Mouse (Mus musculus) lung, postnatal 0 days (tissue): ENCODE data around the gene Mamdc4. TPM values are rescaled to one million over a fixed set of nuclear protein-coding genes. Genes with fewer than 3 reads are reported as not detected.

ENCODE experiments used
- ATAC-seq: fragments of 200-750 bp; cut with Nextera tagmentation; 2 replicates; pipeline ENCODE4 v1.8.0; 2017; ENCODE audit warnings: moderate library complexity
- DNase-seq: peaks from one replicate; pipeline ENCODE4 v3.0.0-alpha.2; 2016; ENCODE audit warnings: low spot score
- H3K27ac ChIP-seq: fragments of 300-500 bp; sonication (generic); 2 replicates; pipeline ENCODE4 v1.5.1; 2014; ENCODE audit warnings: antibody characterized with exemption, mild to moderate bottlenecking, low read length, mixed read lengths
- H3K27me3 ChIP-seq: fragments of 300-500 bp; sonication (generic); replicated peaks from 2 replicates; pipeline ENCODE4 v1.6.1; 2014; ENCODE audit warnings: low read length, mixed read lengths; ENCODE audit not compliant: insufficient read depth
- H3K36me3 ChIP-seq: fragments of 300-500 bp; sonication (generic); 2 replicates; pipeline ENCODE4 v1.6.1; 2014; ENCODE audit warnings: low read length, mixed read lengths; ENCODE audit not compliant: insufficient read depth
- H3K4me1 ChIP-seq: fragments of 300-500 bp; sonication (generic); 2 replicates; pipeline ENCODE4 v1.6.1; 2014; ENCODE audit warnings: antibody characterized with exemption, low read depth, low read length, mixed read lengths; ENCODE audit not compliant: insufficient read depth
- H3K4me2 ChIP-seq: fragments of 300-500 bp; sonication (generic); replicated peaks from 2 replicates; pipeline ENCODE4 v1.6.1; 2014; ENCODE audit warnings: low read depth, mild to moderate bottlenecking, low read length, moderate library complexity, mixed read lengths
- H3K4me3 ChIP-seq: fragments of 300-500 bp; sonication (generic); 2 replicates; pipeline ENCODE4 v1.5.1; 2014; ENCODE audit warnings: low read depth, low read length
- H3K9ac ChIP-seq: fragments of 300-500 bp; sonication (generic); replicated peaks from 2 replicates; pipeline ENCODE4 v1.6.1; 2014; ENCODE audit warnings: low read depth, mild to moderate bottlenecking
- H3K9me3 ChIP-seq: fragments of 300-500 bp; sonication (generic); 2 replicates; pipeline ENCODE4 v1.6.1; 2016; ENCODE audit warnings: low read length, mixed read lengths
- CTCF ChIP-seq: IDR thresholded peaks from 2 replicates; pipeline ENCODE4 v1.5.1; 2016; ENCODE audit warnings: antibody characterized with exemption, mild to moderate bottlenecking
- EP300 ChIP-seq: IDR thresholded peaks from 2 replicates; pipeline ENCODE4 v1.6.1; 2016; ENCODE audit warnings: antibody characterized with exemption, mild to moderate bottlenecking, control low read depth
- WGBS: fragments of 180-500 bp; shearing (Covaris S2); extraction: QIAGEN DNeasy Blood & Tissue Kit; methylation state at CpG from one replicate; pipeline ENCODE4 v1.1.7; 2014; 5-methylcytosine and 5-hydroxymethylcytosine counted together
- polyA plus RNA-seq: library from polyadenylated mRNA; unstranded; fragments of >200 nt; fragmentation: Nextera tagmentation; extraction: Ambion mirVana; gene quantifications from 2 replicates; pipeline ENCODE4 v1.2.1, GENCODE M21; 2015

Mamdc4 gene
- polyA plus RNA-seq, 1 experiment from 2014 or later: 0.31 TPM

DNA sequence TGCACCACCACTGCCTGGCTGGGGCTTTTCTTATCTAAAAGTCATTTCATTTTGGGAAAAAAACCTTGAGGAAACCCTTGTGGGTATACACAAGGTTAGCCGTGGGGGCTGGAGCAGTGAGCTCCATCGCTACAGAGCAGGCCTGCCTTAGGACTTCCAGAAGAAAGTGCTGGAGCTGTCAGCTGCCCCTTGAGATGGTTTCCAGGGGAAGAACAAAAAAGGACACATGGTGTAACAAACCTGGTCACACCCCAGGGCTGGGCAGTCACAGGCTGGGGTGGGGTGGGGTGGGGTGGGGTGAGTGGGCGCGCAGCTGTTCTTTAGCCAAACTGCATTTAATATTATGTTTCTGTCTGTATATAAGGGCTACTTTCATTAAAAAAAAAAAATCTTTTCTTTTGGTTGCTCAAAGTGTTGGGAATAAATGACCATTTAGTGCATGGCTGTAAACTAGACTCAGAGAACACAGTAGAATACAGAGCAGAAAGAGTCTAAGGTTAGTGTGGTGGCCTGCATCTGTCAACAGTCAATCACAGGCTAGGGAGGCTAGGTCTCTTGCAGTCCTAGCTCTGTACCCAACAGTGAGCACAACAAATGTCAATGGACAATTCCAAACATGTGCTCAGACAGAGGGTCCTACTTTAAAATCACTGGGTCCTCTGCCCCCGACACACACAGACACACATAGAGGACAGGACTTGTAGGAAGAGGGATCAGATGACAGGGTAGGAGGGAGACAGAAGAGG lies 22.3 kb upstream of the Mamdc4 start:
- 96% methylated on average over 5 of the region's 5 CpGs for WGBS
- Histone ChIP-seq H3K4me3 (no peak overlapping the region), H3K27me3 (no peaks in the 10 kb centered on the region), H3K9me3 (no peaks in the 10 kb centered on the region), H3K36me3 (peaks cover 60% of the 10 kb centered on the region), H3K9ac (no peak overlapping the region), H3K4me1 (no peaks in the 10 kb centered on the region), H3K27ac (no peak overlapping the region), H3K4me2 (no peak overlapping the region)
- no peak for TF ChIP-seq CTCF
- no peak for TF ChIP-seq EP300
- no peak for ATAC-seq
- no peak for DNase-seq

DNA sequence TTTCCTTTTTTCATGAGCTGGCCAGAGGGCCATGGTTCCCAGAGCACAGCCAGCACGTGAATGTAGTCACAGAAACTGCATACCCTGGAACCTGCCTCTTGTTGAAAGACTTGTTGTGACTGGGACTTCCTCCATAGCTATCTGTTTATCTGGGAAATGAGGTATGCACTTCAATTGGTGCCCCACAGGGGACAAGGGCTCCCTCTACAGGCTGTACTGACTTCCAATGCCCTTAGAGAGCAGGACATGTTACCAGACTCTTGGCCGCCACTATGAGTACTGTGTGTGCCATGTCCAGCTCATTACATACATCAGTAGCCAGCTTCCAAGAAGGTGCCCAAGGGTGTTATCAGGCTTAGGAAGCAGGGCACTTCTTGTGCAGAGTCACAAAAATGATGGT lies 17.2 kb upstream of the Mamdc4 start:
- no peak overlapping the region for H3K4me2 ChIP-seq
- ATAC-seq (no peak), DNase-seq (no peak)
- H3K9me3 ChIP-seq: no peaks in the 10 kb centered on the region
- no peak overlapping the region for H3K4me3 ChIP-seq
- no peak overlapping the region for H3K27ac ChIP-seq
- no peak for TF ChIP-seq EP300
- TF ChIP-seq CTCF: peak; percentile 62
- 80% methylated on average over 2 of the region's 2 CpGs for WGBS
- no peaks in the 10 kb centered on the region for H3K4me1 ChIP-seq
- no peaks in the 10 kb centered on the region for H3K27me3 ChIP-seq
- peaks cover 28% of the 10 kb centered on the region for H3K36me3 ChIP-seq
- H3K9ac ChIP-seq: no peak overlapping the region

DNA sequence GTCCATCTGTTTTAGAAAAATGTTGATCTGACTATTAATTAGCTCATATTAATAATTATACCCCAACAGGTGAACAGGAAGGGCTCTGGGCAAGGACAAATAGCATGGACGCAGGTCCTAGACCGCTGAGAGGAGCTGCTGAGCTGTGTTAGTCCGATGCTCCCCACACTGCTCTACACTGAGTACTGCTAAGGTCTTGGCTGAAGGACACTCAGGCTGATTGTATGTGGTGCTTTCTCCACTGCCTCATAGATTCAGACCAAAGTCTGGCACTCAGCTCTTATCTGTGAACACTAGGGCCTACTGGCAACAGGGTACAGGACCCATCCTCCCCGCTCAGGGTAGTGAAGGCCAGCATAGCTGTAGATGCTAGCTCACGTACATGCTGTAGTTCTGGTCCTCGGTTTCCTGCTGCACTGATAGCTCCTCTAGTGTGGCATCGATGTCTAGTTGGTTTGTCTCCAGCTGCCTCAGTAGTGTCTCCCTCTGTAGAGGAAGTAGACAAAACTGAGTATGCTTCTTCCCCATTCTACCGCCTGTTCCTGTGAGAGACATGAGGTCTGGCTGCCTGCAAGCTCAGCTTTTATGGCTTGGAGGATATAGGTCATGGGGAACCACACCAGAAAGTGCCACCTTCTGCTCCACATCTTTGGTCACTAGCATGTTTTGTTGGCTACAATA lies 13.7 kb upstream of the Mamdc4 start:
- WGBS: 89% methylated on average over 8 of the region's 8 CpGs
- peaks cover 12% of the 10 kb centered on the region; the same call in 1 of the 2 replicates for H3K36me3 ChIP-seq
- no peak overlapping the region for H3K4me2 ChIP-seq
- H3K4me1 ChIP-seq: no peaks in the 10 kb centered on the region
- TF ChIP-seq EP300: no peak
- no peak for ATAC-seq
- DNase-seq: no peak
- no peak overlapping the region for H3K4me3 ChIP-seq
- no peaks in the 10 kb centered on the region for H3K27me3 ChIP-seq
- no peak overlapping the region for H3K9ac ChIP-seq
- no peak overlapping the region for H3K27ac ChIP-seq
- no peaks in the 10 kb centered on the region for H3K9me3 ChIP-seq

DNA sequence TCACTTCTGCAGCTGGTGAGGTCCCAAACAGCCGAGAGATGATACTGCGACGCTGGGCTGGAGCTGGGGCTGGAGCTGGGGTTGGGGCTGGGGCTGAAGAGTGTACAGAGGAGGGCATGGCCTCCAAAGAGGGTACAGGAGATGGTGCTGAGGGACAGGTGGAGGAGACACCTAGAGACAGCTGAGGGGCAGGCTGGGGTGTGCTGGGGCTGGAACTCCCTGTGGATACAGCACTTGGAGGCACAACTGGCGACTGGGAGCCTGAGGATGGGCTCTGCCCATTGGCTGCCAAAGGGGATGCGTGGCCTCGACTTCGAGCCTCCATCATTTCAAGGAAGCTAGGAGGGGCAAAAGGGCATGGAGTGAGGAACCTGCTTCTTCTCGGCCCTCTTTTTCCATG lies 12.6 kb upstream of the Mamdc4 start:
- no peak overlapping the region for H3K27ac ChIP-seq
- H3K4me2 ChIP-seq: no peak overlapping the region
- ATAC-seq (no peak), DNase-seq (no peak)
- no peaks in the 10 kb centered on the region for H3K9me3 ChIP-seq
- TF ChIP-seq EP300 (no peak), CTCF (no peak)
- 89% methylated on average over 8 of the region's 8 CpGs for WGBS
- no peak overlapping the region for H3K4me3 ChIP-seq
- H3K36me3 ChIP-seq: peaks cover 10% of the 10 kb centered on the region; the same call in 1 of the 2 replicates
- no peaks in the 10 kb centered on the region for H3K27me3 ChIP-seq
- no peak overlapping the region for H3K9ac ChIP-seq
- no peaks in the 10 kb centered on the region for H3K4me1 ChIP-seq

DNA sequence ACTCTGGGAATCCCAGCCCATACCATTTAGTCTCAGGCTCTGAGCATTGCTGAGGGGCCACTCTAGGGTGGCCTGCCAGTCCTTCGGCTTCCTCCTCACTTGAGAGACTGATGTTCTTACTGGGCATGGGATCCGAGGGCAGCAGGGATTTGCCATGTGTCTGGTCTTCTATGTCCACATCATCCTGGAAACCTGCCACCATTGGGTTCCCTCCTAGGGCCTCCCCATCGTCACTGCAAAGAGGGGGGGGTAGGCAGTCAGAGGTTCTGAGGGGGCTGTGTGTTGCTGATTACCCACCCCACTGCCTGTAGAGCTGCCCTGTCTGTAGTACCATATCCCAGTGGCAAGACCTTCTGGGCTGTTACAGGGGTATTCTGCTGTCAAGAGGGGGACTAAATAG lies 11.0 kb upstream of the Mamdc4 start:
- Histone ChIP-seq H3K4me1 (peaks cover 5% of the 10 kb centered on the region; the same call in 1 of the 2 replicates), H3K9ac (no peak overlapping the region), H3K4me3 (no peak overlapping the region), H3K27me3 (peaks cover 5% of the 10 kb centered on the region; the same call in 1 of the 2 replicates), H3K9me3 (no peaks in the 10 kb centered on the region), H3K27ac (no peak overlapping the region), H3K36me3 (0 out of 2 replicates have a peak, but pooled peaks cover 5% of the 10 kb centered on the region), H3K4me2 (no peak overlapping the region)
- 84% methylated on average over 3 of the region's 3 CpGs for WGBS
- TF ChIP-seq CTCF: no peak
- TF ChIP-seq EP300: no peak
- no peak for ATAC-seq
- no peak for DNase-seq

DNA sequence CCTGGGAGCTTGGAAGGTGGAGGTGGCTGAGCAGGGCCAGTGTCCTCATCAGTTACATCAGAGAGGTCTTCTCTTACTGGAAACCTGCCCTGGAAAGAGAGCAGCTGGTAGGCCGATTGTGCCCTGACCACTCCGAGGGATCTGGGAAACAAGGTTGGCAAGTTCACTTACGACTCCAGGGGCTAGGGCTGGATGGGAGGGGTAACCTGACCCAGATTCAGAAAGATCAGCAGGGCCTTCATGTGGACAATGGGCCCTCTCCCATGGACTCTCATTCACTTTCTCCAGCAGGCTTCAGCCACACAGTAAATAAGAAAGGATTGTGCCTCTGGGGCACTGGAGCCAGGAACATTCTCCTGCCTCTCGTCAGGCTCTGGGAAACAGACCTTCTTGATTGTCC lies 10.2 kb upstream of the Mamdc4 start:
- WGBS: 79% methylated on average over 4 of the region's 4 CpGs
- no peaks in the 10 kb centered on the region for H3K9me3 ChIP-seq
- DNase-seq: no peak
- no peak overlapping the region for H3K4me3 ChIP-seq
- no peak overlapping the region for H3K9ac ChIP-seq
- no peak for TF ChIP-seq CTCF
- TF ChIP-seq EP300: no peak
- no peak for ATAC-seq
- no peak overlapping the region for H3K27ac ChIP-seq
- H3K4me2 ChIP-seq: no peak overlapping the region
- H3K36me3 ChIP-seq: 0 out of 2 replicates have a peak, but pooled peaks cover 5% of the 10 kb centered on the region
- H3K4me1 ChIP-seq: peaks cover 5% of the 10 kb centered on the region; the same call in 1 of the 2 replicates
- peaks cover 13% of the 10 kb centered on the region for H3K27me3 ChIP-seq
